Mouse (Mus musculus): ENCODE results near the gene Mrps7. TPM values are rescaled to one million over a fixed set of nuclear protein-coding genes. Genes with fewer than 3 reads are reported as not detected.

The Mrps7 gene
- total RNA-seq, 2 experiments from 2014 or later = 50.3 to 63.7 TPM

- ATAC-seq (replicated peaks; ENCODE audit: poor library complexity) = no peak
Measured at GRCm38 (mm10) chr11:115608421-115609399, 5.0 kb downstream of the Mrps7 start.

DNA sequence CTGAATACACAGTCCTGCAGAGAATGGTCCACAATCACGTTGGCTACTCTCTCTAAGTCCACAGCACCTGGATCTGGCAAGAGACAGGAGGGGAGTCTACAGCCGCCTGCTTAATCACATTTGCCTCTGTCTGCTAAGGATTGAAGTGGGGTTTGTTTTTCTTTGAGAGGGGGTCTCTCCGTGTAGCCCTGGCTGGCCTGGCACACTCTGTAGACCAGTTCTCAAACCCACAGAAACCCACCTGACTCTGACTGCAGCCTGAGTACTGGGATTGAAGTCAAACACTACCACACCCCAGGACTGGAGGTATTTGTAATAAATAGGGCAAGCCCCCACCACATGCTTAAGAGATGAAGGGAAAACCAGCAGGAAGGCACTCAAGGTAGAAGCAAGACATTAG, 5.9 kb downstream of the Mrps7 start:
- no peak for ATAC-seq (replicated peaks; ENCODE audit: poor library complexity)

DNA sequence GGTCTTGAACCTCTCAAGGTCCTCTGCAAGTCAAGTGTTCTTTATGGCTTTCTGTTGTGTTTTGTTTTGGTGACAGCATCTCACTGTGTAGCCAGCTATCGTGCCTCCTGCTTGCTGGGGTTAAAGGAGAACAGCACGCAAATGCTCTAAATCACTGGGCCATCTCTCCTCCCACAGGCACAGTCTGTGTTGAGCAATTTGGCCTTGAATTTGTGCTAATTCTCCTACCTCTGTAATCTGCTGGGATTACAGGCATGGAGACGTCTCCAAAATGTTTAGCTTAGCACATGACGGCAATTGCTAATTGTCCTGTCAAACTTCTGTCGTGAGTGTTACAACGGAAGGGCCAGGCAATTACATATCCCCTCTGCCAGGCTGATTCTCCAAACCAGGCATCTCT, 7.4 kb downstream of the Mrps7 start:
- no peak for ATAC-seq (replicated peaks; ENCODE audit: poor library complexity)

GRCm38 (mm10) chr11:115612059-115612409, 8.3 kb downstream of the Mrps7 start:
- peak; percentile 28 for ATAC-seq (replicated peaks; ENCODE audit: poor library complexity)

DNA sequence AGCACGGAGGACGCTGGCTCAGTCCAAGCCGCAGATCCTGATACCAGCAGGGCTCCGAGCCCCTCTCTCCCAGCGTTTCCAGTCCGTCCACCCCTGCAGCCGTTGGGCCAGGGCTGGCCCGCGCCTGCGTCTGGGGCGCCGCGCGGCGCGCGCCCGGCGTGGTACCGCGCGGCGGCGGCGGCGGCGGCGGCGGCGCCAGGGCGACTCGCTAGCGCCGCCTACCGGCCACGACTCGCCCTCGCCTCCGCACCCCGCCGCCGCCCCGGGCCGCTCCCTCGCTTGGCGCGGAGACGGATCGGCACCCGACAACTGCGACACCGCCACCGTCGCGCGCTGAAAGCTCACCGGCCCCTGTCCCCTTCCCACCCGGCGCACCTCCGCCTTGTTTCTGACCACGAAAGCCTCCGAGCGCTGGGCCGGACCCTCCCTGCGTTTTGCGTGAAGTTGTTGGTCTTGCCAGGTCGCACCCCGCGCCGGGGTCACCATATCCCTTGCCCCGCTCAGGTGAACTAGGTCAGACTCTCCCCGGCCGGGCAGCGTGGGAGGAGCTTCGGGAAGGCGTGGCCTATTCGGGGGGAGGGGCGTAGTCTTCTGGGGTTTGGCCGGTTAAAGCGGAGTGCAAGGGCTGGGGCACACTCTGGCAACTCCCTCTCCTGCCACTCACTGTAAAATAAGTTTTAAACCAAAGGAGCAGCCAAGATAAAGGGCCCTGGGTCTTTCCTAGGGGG, 8.8 kb downstream of the Mrps7 start, which contains the start of gene Mif4gd:
Gene Mif4gd (minus strand): TSS at position 560 of the 728 bp plus-strand sequence.
- peak; percentile 87 for ATAC-seq (replicated peaks; ENCODE audit: poor library complexity)

DNA sequence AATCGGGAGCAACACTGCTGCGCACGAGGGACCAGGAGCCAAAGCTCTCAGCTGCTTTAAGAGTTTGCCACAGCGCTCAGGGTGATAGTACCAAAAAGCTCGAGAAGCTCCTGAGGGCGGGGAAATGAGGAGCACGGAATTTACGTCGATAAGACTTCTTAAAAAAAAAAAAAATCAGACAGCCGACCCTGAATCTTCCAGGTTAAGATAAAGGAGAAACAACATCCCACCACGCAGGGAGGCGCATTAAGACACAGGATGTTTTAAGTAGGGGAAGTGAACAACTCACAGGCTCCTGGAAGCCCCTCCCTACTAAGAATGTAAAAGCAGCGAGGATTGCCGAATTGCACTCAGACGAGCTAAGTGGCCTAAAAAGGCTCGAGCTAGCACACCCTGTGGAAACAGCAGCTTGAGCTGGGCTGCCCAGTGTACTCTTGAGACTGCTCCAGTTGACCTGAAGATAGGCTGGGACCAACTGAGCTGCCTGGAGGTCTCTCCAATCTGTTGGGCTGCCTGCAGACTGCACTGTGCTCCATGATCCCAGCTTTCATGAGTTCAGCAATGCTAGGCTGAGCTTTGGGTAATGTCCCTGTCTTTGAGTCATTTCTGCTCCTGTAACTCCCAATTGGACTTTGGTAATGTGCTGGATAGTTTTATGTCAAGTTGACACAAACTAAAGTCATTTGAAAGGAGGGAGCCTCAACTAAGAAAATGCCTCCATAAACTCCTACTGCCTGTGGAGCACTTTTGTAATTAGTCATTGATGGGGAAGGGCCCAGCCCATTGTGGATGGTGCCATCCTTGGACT, 9.6 kb downstream of the Mrps7 start:
- peak; percentile 43 for ATAC-seq (replicated peaks; ENCODE audit: poor library complexity)

DNA sequence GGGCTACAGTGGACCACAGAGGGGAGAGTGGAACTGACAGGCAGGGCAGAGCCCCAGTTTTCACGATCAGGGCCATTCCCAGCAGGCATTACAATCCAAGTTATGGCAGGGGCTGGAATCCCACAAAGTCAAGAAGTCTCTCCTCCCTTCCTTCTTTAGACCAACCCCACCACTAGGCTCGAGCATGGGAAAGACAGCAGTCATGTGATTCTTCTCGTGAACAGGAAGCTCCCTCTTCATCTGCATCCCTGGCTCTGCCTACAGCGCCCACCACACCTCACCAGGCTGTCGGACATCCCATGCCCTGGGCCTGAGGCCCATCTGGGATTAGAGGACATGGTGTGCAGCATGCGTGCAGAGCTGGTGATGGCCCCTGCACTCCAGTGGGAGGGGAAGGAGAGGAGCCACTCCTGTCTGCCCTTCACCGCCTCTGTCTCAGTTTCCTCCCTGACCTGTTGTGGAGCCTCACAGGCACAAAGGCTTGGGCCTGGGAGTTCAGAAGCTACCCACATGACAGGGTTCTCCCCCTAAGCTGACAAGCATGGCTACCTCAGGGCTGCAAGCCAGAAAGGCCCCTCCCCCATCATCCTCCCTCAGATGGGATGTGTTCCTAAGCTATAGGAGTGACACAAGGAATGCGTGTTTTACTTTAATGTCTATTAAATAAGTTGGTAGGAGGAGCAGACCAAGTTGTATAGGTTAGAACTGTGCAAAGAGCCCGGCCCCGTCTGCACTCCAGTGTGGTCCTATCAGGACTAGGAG, 10.8 kb downstream of the Mrps7 start:
- no peak for ATAC-seq (replicated peaks; ENCODE audit: poor library complexity)

DNA sequence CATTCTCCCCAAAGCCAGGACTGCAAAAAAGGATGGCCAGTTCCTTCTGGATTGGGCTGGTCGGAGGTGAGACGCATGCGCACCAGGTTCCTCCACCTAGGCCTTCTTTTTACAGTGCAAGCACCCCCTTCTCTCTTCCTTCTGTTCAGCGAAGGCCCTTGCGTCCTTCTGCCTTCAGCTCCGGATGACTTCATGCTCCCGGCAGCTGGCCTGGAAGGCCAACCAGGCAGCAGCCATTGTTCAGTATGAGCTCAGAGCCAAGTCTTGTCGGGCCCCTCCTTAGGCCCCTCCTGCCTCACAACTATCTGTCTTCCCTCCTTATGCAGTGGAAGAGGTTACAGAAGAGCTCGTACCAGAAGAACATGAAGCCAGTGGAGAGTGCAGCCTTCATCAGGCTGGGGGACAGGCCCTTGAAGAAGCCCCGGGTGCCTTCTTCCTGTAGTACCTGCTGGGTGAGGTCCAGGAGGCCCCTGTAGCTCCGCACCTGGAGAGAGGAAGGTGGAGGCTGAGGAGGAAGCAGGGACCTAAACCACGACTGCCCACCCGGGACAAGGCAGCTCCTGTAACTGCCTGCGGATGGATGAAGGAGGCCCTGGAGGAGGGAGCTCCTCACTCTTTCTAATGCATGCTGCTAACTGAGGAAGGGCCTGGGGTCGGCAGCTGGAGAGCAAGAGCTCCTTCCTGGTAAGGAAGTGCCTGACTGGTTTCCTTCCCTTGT, 11.5 kb downstream of the Mrps7 start:
- ATAC-seq (replicated peaks; ENCODE audit: poor library complexity) = no peak

GRCm38 (mm10) chr11:115615875-115616274, 12.2 kb downstream of the Mrps7 start:
- ATAC-seq (replicated peaks; ENCODE audit: poor library complexity) = no peak

DNA sequence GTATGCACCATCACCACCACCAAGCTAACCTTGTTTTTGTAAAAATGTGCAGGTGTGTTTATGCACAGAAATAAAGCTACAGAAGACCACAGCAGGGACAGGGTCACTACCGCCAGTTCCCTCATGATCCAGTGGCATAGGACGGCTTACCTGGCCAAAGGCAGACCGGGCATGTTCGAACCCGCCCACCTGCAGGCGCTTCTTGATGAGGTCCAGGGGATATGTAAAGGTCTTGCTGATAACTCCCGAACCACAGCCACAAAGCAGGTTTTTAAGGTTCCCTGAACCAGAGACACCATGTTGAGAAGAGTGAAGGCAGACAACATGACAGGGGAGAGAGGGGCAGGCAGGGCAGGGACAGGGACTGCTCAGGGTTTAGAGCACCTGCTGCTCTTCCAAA, 12.6 kb downstream of the Mrps7 start:
- ATAC-seq (replicated peaks; ENCODE audit: poor library complexity) = no peak

DNA sequence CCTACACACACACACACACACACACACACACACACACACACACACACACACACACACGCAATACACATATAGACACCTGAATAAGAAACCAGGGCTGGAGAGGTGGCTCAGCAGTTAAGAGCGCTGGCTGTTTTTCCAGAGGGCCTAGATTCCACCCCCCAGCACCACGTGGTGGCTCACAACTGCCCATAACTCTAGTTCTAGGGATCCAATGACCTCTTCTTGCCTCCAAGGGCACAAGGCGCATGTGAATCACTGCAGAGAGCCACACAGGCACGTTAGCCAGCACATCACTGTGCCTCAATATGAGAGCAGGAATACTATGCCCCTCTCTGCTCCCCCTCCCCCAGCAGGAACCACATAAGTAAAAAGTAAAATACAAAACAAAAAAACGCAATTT, 13.2 kb downstream of the Mrps7 start:
- ATAC-seq (replicated peaks; ENCODE audit: poor library complexity) = no peak

DNA sequence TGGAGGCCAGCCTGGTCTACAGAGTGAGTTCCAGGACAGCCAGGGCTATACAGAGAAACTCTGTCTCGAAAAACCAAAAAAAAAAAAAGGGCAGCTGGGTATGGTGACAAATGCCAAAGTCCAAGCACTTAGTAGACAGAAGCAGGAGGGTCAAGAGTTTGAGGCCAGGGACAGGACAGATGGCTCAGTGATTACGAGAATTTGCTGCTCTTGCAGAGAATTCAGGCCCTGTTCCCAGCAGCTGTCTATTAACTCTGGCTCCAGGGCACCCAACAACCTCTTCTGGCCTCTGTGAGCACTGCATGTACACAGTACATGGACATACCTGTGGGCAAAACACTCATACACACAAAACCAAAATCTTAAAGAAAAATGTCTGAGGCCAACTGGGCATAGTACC, 14.3 kb downstream of the Mrps7 start:
- ATAC-seq (replicated peaks; ENCODE audit: poor library complexity) = no peak

DNA sequence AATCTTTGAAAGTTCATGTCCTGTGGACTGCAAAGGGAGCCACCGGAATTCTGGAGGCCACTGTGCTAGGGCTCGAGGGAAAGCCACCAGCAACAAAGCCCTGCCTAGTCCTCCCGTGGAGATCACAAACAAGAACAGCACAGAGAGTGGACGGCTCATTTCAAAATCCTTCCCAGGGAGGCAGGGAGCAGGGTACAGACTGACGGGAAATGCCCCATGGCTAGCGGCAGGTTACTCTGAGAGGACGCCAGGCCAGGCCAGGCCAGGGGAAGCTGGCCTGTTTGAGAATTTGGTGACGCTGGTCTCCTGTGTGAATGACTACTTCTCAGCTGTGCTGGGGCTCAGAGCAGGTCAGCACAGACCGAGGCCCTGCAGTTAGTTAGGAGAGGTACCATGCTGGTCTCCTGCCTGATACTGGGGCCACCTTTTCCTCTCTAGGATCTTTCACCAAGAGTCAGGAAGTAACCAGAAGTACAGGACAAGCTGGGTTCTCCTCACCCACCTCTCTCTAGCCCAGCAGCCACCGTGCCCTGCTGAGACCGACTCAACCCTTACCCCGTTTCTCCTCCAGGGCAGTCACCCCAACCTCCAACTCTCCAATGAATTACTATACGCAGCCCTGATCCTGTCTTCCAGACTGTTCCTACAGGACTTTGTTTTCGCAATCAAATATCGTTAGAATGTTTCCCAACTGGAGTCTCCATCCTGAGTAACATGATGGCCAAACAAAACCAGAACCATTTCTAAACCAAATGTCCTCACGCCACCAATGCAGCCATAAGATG, 15.2 kb downstream of the Mrps7 start:
- ATAC-seq (replicated peaks; ENCODE audit: poor library complexity) = no peak

DNA sequence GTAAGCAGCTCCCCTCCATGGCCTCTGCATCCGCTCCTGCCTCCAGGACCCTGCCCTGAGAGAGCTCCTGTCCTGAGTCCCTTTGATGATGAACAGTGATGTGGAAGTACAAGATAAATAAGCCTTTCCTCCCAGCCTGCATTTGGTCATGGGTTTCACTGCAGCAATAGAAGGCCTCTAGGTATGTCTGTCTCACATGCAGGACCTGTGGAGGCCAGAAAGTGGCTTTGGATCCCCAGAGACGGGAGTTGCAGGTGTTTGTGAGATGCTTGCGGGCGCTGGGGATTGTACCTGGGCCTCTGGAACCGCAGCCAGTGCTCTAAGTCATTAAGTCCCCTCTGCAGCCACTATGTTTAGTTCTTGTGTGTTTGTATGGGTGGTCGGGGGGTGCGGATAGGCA, 16.2 kb downstream of the Mrps7 start:
- no peak for ATAC-seq (replicated peaks; ENCODE audit: poor library complexity)

- ATAC-seq (replicated peaks; ENCODE audit: poor library complexity) = peak; percentile 41
Measured at GRCm38 (mm10) chr11:115623487-115624070, 19.9 kb downstream of the Mrps7 start.

- no peak for ATAC-seq (replicated peaks; ENCODE audit: poor library complexity)
Measured at GRCm38 (mm10) chr11:115625877-115626276, 22.2 kb downstream of the Mrps7 start.

GRCm38 (mm10) chr11:115626824-115627616, 23.3 kb downstream of the Mrps7 start:
- ATAC-seq (replicated peaks; ENCODE audit: poor library complexity) = no peak

All from megakaryocyte progenitor cell, adult 5-6 weeks (primary cell).